Mouse (Mus musculus): ENCODE data around the gene Pfn4. TPM values are rescaled to one million over a fixed set of nuclear protein-coding genes. Genes with fewer than 3 reads are reported as not detected.
A peak's percentile ranks its signal among the peaks of the same experiment; 100 is the strongest.

The Pfn4 gene
- polyA plus RNA-seq, 1 experiment from 2014 or later: 4.9 TPM

- WGBS: 87% methylated on average over 4 of the region's 4 CpGs
- Histone ChIP-seq H3K4me3 (ENCODE audit: low read depth, low read length) (no peak overlapping the region), H3K4me2 (ENCODE audit: low read depth, low read length, severe bottlenecking) (no peak overlapping the region), H3K36me3 (ENCODE audit: control insufficient read depth, insufficient read depth, low read length) (no peaks in the 10 kb centered on the region), H3K27me3 (ENCODE audit: control insufficient read depth, insufficient read depth, low read length) (no peaks in the 10 kb centered on the region), H3K9me3 (ENCODE audit: control insufficient read depth, low read length) (no peaks in the 10 kb centered on the region), H3K9ac (ENCODE audit: low read length) (no peak overlapping the region), H3K27ac (ENCODE audit: low read depth, low read length) (no peak overlapping the region), H3K4me1 (replicated peaks; ENCODE audit: control insufficient read depth, insufficient read depth, low read length) (peaks cover 2% of the 10 kb centered on the region; the same call in 1 of the 2 replicates)
- ATAC-seq (replicated peaks; ENCODE audit: low FRiP score) (no peak), DNase-seq (ENCODE audit: low spot score) (no peak)
These were observed 44.8 kb downstream of the Pfn4 start for GRCm38 (mm10) chr12:4813636-4814035.

- Histone ChIP-seq H3K4me3 (ENCODE audit: low read depth, low read length) (peak overlapping the region; percentile 81), H3K27me3 (ENCODE audit: control insufficient read depth, insufficient read depth, low read length) (no peaks in the 10 kb centered on the region), H3K36me3 (ENCODE audit: control insufficient read depth, insufficient read depth, low read length) (no peaks in the 10 kb centered on the region), H3K4me1 (replicated peaks; ENCODE audit: control insufficient read depth, insufficient read depth, low read length) (peaks cover 2% of the 10 kb centered on the region; the same call in 1 of the 2 replicates), H3K9ac (ENCODE audit: low read length) (peak overlapping the region; percentile 68), H3K9me3 (ENCODE audit: control insufficient read depth, low read length) (no peaks in the 10 kb centered on the region), H3K27ac (ENCODE audit: low read depth, low read length) (peak overlapping the region; percentile 67; the same call in 1 of the 2 replicates), H3K4me2 (ENCODE audit: low read depth, low read length, severe bottlenecking) (peak overlapping the region; percentile 72)
- ATAC-seq (replicated peaks; ENCODE audit: low FRiP score): peak; percentile 75; the same call in 1 of the 2 replicates
- WGBS: 11% methylated on average over 24 of the region's 24 CpGs
- DNase-seq (ENCODE audit: low spot score): no peak
These were observed 48.0 kb downstream of the Pfn4 start for GRCm38 (mm10) chr12:4816680-4817360.

- ATAC-seq (replicated peaks; ENCODE audit: low FRiP score): peak; percentile 99
- peak within 1 kb of the TSS; percentile 67; the same call in 1 of the 2 replicates for H3K27ac ChIP-seq (ENCODE audit: low read depth, low read length)
- H3K36me3 ChIP-seq (ENCODE audit: control insufficient read depth, insufficient read depth, low read length): no peaks in the 10 kb centered on the region
- no peaks in the 10 kb centered on the region for H3K27me3 ChIP-seq (ENCODE audit: control insufficient read depth, insufficient read depth, low read length)
- peak; percentile 98 for DNase-seq (ENCODE audit: low spot score)
- H3K9ac ChIP-seq (ENCODE audit: low read length): peak within 1 kb of the TSS; percentile 68
- H3K4me2 ChIP-seq (ENCODE audit: low read depth, low read length, severe bottlenecking): peak within 1 kb of the TSS; percentile 81
- H3K9me3 ChIP-seq (ENCODE audit: control insufficient read depth, low read length): no peaks in the 10 kb centered on the region
- peak within 1 kb of the TSS; percentile 81 for H3K4me3 ChIP-seq (ENCODE audit: low read depth, low read length)
- peaks cover 2% of the 10 kb centered on the region; the same call in 1 of the 2 replicates for H3K4me1 ChIP-seq (replicated peaks; ENCODE audit: control insufficient read depth, insufficient read depth, low read length)
- under 1% methylated on average over 43 of the region's 49 CpGs for WGBS
These were observed 48.7 kb downstream of the Pfn4 start, which contains the start of gene Sf3b6 for GRCm38 (mm10) chr12:4817361-4818101. Gene Sf3b6 (plus strand): TSS chr12:4817544.

GRCm38 (mm10) chr12:4827256-4827655 lies 58.4 kb downstream of the Pfn4 start:
- 80% methylated on average over 3 of the region's 3 CpGs for WGBS
- Histone ChIP-seq H3K4me1 (replicated peaks; ENCODE audit: control insufficient read depth, insufficient read depth, low read length) (no peaks in the 10 kb centered on the region), H3K9me3 (ENCODE audit: control insufficient read depth, low read length) (no peaks in the 10 kb centered on the region), H3K27ac (ENCODE audit: low read depth, low read length) (no peak overlapping the region), H3K4me3 (ENCODE audit: low read depth, low read length) (no peak overlapping the region), H3K4me2 (ENCODE audit: low read depth, low read length, severe bottlenecking) (no peak overlapping the region), H3K36me3 (ENCODE audit: control insufficient read depth, insufficient read depth, low read length) (peaks cover 9% of the 10 kb centered on the region; the same call in 1 of the 2 replicates), H3K27me3 (ENCODE audit: control insufficient read depth, insufficient read depth, low read length) (no peaks in the 10 kb centered on the region), H3K9ac (ENCODE audit: low read length) (no peak overlapping the region)
- ATAC-seq (replicated peaks; ENCODE audit: low FRiP score) (no peak), DNase-seq (ENCODE audit: low spot score) (no peak)

Other genes with a start within 250 kb of the Pfn4 start
- gene Itsn2, start 176.4 kb upstream of the Pfn4 start, polyA plus RNA-seq (2014; fragmentation: Nextera tagmentation; extraction: Ambion mirVana): 18.5 and 19.3 TPM in 2 replicates
- not detected in 2 replicates for gene Gm3625, start 176.1 kb upstream of the Pfn4 start, polyA plus RNA-seq (2014; fragmentation: Nextera tagmentation; extraction: Ambion mirVana)
- gene Fam228a, start 30.6 kb upstream of the Pfn4 start, polyA plus RNA-seq (2014; fragmentation: Nextera tagmentation; extraction: Ambion mirVana): 0.65 and 0.97 TPM in 2 replicates
- 2.2 and 4.2 TPM in 2 replicates for gene Fam228b, start 245 bp downstream of the Pfn4 start, polyA plus RNA-seq (2014; fragmentation: Nextera tagmentation; extraction: Ambion mirVana)
- gene Sf3b6, start 48.5 kb downstream of the Pfn4 start, polyA plus RNA-seq (2014; fragmentation: Nextera tagmentation; extraction: Ambion mirVana): 330 and 365 TPM in 2 replicates
- 5.2 and 6.1 TPM in 2 replicates for gene Fkbp1b, start 72.6 kb downstream of the Pfn4 start, polyA plus RNA-seq (2014; fragmentation: Nextera tagmentation; extraction: Ambion mirVana)
- gene Wdcp, start 74.3 kb downstream of the Pfn4 start, polyA plus RNA-seq (2014; fragmentation: Nextera tagmentation; extraction: Ambion mirVana): 20.3 and 20.6 TPM in 2 replicates
- gene Mfsd2b, start 105.3 kb downstream of the Pfn4 start, polyA plus RNA-seq (2014; fragmentation: Nextera tagmentation; extraction: Ambion mirVana): 4.9 and 6.6 TPM in 2 replicates
- gene Ubxn2a, start 138.7 kb downstream of the Pfn4 start, polyA plus RNA-seq (2014; fragmentation: Nextera tagmentation; extraction: Ambion mirVana): 30.0 and 34.7 TPM in 2 replicates
- 21.2 and 22.8 TPM in 2 replicates for gene Atad2b, start 148.3 kb downstream of the Pfn4 start, polyA plus RNA-seq (2014; fragmentation: Nextera tagmentation; extraction: Ambion mirVana)